Mouse (Mus musculus) kidney, adult 2 months (tissue): ENCODE results near the gene Pop5.

Experiments
- CTCF ChIP-seq: fragments of 200-500 bp; conservative IDR thresholded peaks from 2 replicates; pipeline ENCODE4 v1.5.1; 2011; ENCODE audit warnings: low read depth, mild to moderate bottlenecking, control low read depth, low read length, moderate library complexity, mixed read lengths; ENCODE audit not compliant: insufficient read depth, insufficient read length
- POLR2A ChIP-seq: fragments of 200-500 bp; IDR thresholded peaks from one replicate; pipeline ENCODE4 v1.6.1; 2011; ENCODE audit warnings: low read depth, low read length, control low read depth

GRCm38 (mm10) chr5:115232516-115232915 is 3.1 kb upstream of the Pop5 start:
- TF ChIP-seq POLR2A (no peak), CTCF (no peak)
